Mouse (Mus musculus) forebrain, embryonic 14.5 days (tissue): ENCODE measurements around the gene Itih1. TPM values are rescaled to one million over a fixed set of nuclear protein-coding genes. Genes with fewer than 3 reads are reported as not detected.
A peak's percentile ranks its signal among the peaks of the same experiment; 100 is the strongest.

Source experiments
- ATAC-seq: fragments of 200-750 bp; cut with Nextera tagmentation; 2 replicates; pipeline ENCODE4 v1.8.0; 2017; ENCODE audit warnings: mild to moderate bottlenecking, moderate library complexity
- DNase-seq: peaks from one replicate; pipeline ENCODE4 v3.0.0-alpha.2; 2015; ENCODE audit warnings: low spot score
- H3K27ac ChIP-seq: fragments of 300-500 bp; sonication (generic); 2 replicates; pipeline ENCODE4 v1.5.1; 2014; ENCODE audit warnings: low read depth, mild to moderate bottlenecking, control low read depth, low read length, moderate library complexity
- H3K27me3 ChIP-seq: fragments of 300-500 bp; sonication (generic); replicated peaks from 2 replicates; pipeline ENCODE4 v1.6.1; 2014; ENCODE audit warnings: low read length, control low read depth, mixed read lengths; ENCODE audit not compliant: control insufficient read depth, insufficient read depth
- H3K36me3 ChIP-seq: fragments of 300-500 bp; sonication (generic); 2 replicates; pipeline ENCODE4 v1.6.1; 2014; ENCODE audit warnings: low read length, control low read depth; ENCODE audit not compliant: control insufficient read depth, insufficient read depth
- H3K4me1 ChIP-seq: fragments of 300-500 bp; sonication (generic); 2 replicates; pipeline ENCODE4 v1.6.1; 2014; ENCODE audit warnings: antibody characterized with exemption, low read length, control low read depth; ENCODE audit not compliant: control insufficient read depth, insufficient read depth
- H3K4me2 ChIP-seq: fragments of 300-500 bp; sonication (generic); 2 replicates; pipeline ENCODE4 v1.6.1; 2014; ENCODE audit warnings: mild to moderate bottlenecking, control low read depth, low read length
- H3K4me3 ChIP-seq: fragments of 300-500 bp; sonication (generic); 2 replicates; pipeline ENCODE4 v1.5.1; 2014; ENCODE audit warnings: low read depth, low read length, control low read depth
- H3K9ac ChIP-seq: fragments of 300-500 bp; sonication (generic); 2 replicates; pipeline ENCODE4 v1.6.1; 2014; ENCODE audit warnings: mild to moderate bottlenecking, low read length, control low read depth, moderate library complexity
- H3K9me3 ChIP-seq: fragments of 300-500 bp; sonication (generic); replicated peaks from 2 replicates; pipeline ENCODE4 v1.6.1; 2016; ENCODE audit warnings: low read length, control low read depth, mixed read lengths; ENCODE audit not compliant: control insufficient read depth
- WGBS: fragments of 180-500 bp; shearing (Covaris S2); extraction: QIAGEN DNeasy Blood & Tissue Kit; methylation state at CpG from one replicate; pipeline ENCODE4 v1.1.7; 2014; 5-methylcytosine and 5-hydroxymethylcytosine counted together
- polyA plus RNA-seq: library from polyadenylated mRNA; unstranded; fragments of >200 nt; fragmentation: Nextera tagmentation; extraction: Ambion mirVana; gene quantifications from 2 replicates; pipeline ENCODE4 v1.2.1, GENCODE M21; 2014

Itih1 gene
- polyA plus RNA-seq, 1 experiment from 2014 or later, result not detected

GRCm38 (mm10) chr14:30888271-30888732, 54.8 kb downstream of the Itih1 start:
- Histone ChIP-seq H3K36me3 (no peaks in the 10 kb centered on the region), H3K27me3 (no peaks in the 10 kb centered on the region), H3K9ac (no peak overlapping the region), H3K27ac (no peak overlapping the region), H3K4me2 (no peak overlapping the region), H3K9me3 (no peaks in the 10 kb centered on the region), H3K4me3 (no peak overlapping the region), H3K4me1 (peaks cover 2% of the 10 kb centered on the region; the same call in 1 of the 2 replicates)
- no peak for DNase-seq
- WGBS, result 20% methylated on average over 9 of the region's 9 CpGs
- no peak for ATAC-seq

- Histone ChIP-seq H3K27me3 (no peaks in the 10 kb centered on the region), H3K9me3 (no peaks in the 10 kb centered on the region), H3K4me3 (no peak within 1 kb of the TSS), H3K27ac (no peak within 1 kb of the TSS), H3K4me2 (no peak within 1 kb of the TSS), H3K36me3 (no peaks in the 10 kb centered on the region), H3K9ac (no peak within 1 kb of the TSS), H3K4me1 (peaks cover 2% of the 10 kb centered on the region; the same call in 1 of the 2 replicates)
- DNase-seq (no peak), ATAC-seq (no peak)
- WGBS, result 89% methylated on average over 3 of the region's 3 CpGs
These were observed 56.9 kb downstream of the Itih1 start, which contains the start of gene Itih4 for GRCm38 (mm10) chr14:30886204-30886603. Itih4 (plus strand) TSS chr14:30886476.

- H3K27me3 ChIP-seq, result no peaks in the 10 kb centered on the region
- ATAC-seq (no peak), DNase-seq (no peak)
- no peak overlapping the region for H3K4me3 ChIP-seq
- no peaks in the 10 kb centered on the region for H3K36me3 ChIP-seq
- H3K9ac ChIP-seq, result no peak overlapping the region
- H3K4me2 ChIP-seq, result no peak overlapping the region
- H3K27ac ChIP-seq, result no peak overlapping the region
- H3K4me1 ChIP-seq, result peaks cover 2% of the 10 kb centered on the region; the same call in 1 of the 2 replicates
- 22% methylated on average over 3 of the region's 3 CpGs for WGBS
- no peaks in the 10 kb centered on the region for H3K9me3 ChIP-seq
These were observed 57.8 kb downstream of the Itih1 start for GRCm38 (mm10) chr14:30885298-30885697.

- ATAC-seq (no peak), DNase-seq (no peak)
- H3K36me3 ChIP-seq, result no peaks in the 10 kb centered on the region
- no peak overlapping the region for H3K9ac ChIP-seq
- H3K27me3 ChIP-seq, result no peaks in the 10 kb centered on the region
- no peaks in the 10 kb centered on the region for H3K9me3 ChIP-seq
- 92% methylated on average over 3 of the region's 3 CpGs for WGBS
- H3K4me2 ChIP-seq, result no peak overlapping the region
- H3K4me3 ChIP-seq, result no peak overlapping the region
- H3K4me1 ChIP-seq, result 0 out of 2 replicates have a peak, but pooled peaks cover 3% of the 10 kb centered on the region
- H3K27ac ChIP-seq, result no peak overlapping the region
These were observed 61.4 kb downstream of the Itih1 start for GRCm38 (mm10) chr14:30881718-30882108.

GRCm38 (mm10) chr14:30880811-30881717, 62.0 kb downstream of the Itih1 start:
- ATAC-seq (no peak), DNase-seq (peak; percentile 42)
- Histone ChIP-seq H3K36me3 (no peaks in the 10 kb centered on the region), H3K4me1 (0 out of 2 replicates have a peak, but pooled peaks cover 3% of the 10 kb centered on the region), H3K4me2 (no peak overlapping the region), H3K9me3 (no peaks in the 10 kb centered on the region), H3K4me3 (no peak overlapping the region), H3K9ac (no peak overlapping the region), H3K27me3 (no peaks in the 10 kb centered on the region), H3K27ac (no peak overlapping the region)
- WGBS, result 88% methylated on average over 17 of the region's 17 CpGs

- Histone ChIP-seq H3K27ac (no peak overlapping the region), H3K4me1 (0 out of 2 replicates have a peak, but pooled peaks cover 3% of the 10 kb centered on the region), H3K9me3 (no peaks in the 10 kb centered on the region), H3K36me3 (peaks cover 5% of the 10 kb centered on the region; the same call in 1 of the 2 replicates), H3K4me2 (no peak overlapping the region), H3K9ac (no peak overlapping the region), H3K27me3 (no peaks in the 10 kb centered on the region), H3K4me3 (no peak overlapping the region)
- no peak for ATAC-seq
- WGBS, result 78% methylated on average over 8 of the region's 8 CpGs
- no peak for DNase-seq
These were observed 62.8 kb downstream of the Itih1 start for GRCm38 (mm10) chr14:30880251-30880650.

GRCm38 (mm10) chr14:30879794-30880193, 63.3 kb downstream of the Itih1 start:
- 64% methylated on average over 9 of the region's 9 CpGs for WGBS
- no peak for DNase-seq
- Histone ChIP-seq H3K27me3 (no peaks in the 10 kb centered on the region), H3K36me3 (peaks cover 9% of the 10 kb centered on the region; the same call in 1 of the 2 replicates), H3K9ac (no peak overlapping the region), H3K4me2 (no peak overlapping the region), H3K9me3 (no peaks in the 10 kb centered on the region), H3K27ac (no peak overlapping the region), H3K4me3 (no peak overlapping the region), H3K4me1 (0 out of 2 replicates have a peak, but pooled peaks cover 3% of the 10 kb centered on the region)
- no peak; the same call in 1 of the 2 replicates for ATAC-seq
